Mouse (Mus musculus): Measurements from ENCODE around the gene Letmd1. TPM values are rescaled to one million over a fixed set of nuclear protein-coding genes. Genes with fewer than 3 reads are reported as not detected.
"Not testable (repeated sequence)": the region's sequence is repeated elsewhere in the genome, so short reads cannot be mapped to it uniquely, and the experiment has no call there.

The Letmd1 gene
- polyA plus RNA-seq, 1 experiment: 44.4 TPM

GRCm38 (mm10) chr15:100489263-100489662 lies 20.4 kb downstream of the Letmd1 start:
- WGBS: 88% methylated on average over 15 of the region's 15 CpGs
- peaks cover 5% of the 10 kb centered on the region for H3K4me1 ChIP-seq (ENCODE audit: control insufficient read depth, insufficient read depth, low read length)
- TF ChIP-seq CTCF (IDR thresholded peaks at IDR 0.05; ENCODE audit: insufficient read depth, low read length) (no peak), POLR2A (IDR thresholded peaks at IDR 0.05; ENCODE audit: borderline replicate concordance, extremely low read depth, low read depth, low read length) (no peak)

GRCm38 (mm10) chr15:100491966-100492365 lies 23.1 kb downstream of the Letmd1 start:
- WGBS: 61% methylated on average over 9 of the region's 9 CpGs
- H3K4me3 ChIP-seq (replicated peaks; ENCODE audit: extremely low read depth, low read depth, low read length): no peak overlapping the region
- peaks cover 8% of the 10 kb centered on the region for H3K4me1 ChIP-seq (ENCODE audit: control insufficient read depth, insufficient read depth, low read length)
- no peak for DNase-seq
- TF ChIP-seq POLR2A (IDR thresholded peaks at IDR 0.05; ENCODE audit: borderline replicate concordance, extremely low read depth, low read depth, low read length) (no peak), CTCF (IDR thresholded peaks at IDR 0.05; ENCODE audit: insufficient read depth, low read length) (no peak)

More at GRCm38 (mm10) chr15:100489263-100489662, 20.4 kb downstream of the Letmd1 start:
- no peak for DNase-seq
- no peak overlapping the region for H3K4me3 ChIP-seq (replicated peaks; ENCODE audit: extremely low read depth, low read depth, low read length)

DNA sequence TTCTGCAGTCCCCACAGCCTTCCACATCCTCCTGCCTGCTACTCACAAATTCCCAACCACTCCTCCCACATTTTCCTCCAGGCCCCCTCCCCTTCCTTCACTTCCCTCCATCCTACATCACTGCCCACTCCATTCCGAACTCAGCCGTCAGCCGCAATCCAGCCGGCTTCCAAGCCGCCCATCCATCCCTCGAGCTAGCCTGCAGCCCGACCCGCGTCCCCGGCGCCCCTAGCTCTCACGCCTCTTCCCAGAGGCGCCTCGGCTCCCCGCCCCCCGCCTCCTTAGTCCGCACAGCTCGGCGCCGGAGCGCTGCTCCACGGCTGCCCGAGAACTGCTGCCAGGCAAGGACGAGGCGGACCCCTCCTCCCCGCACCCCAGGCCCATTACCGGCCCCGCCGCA lies 25.8 kb downstream of the Letmd1 start:
- under 1% methylated on average over 27 of the region's 29 CpGs for WGBS
- TF ChIP-seq CTCF (IDR thresholded peaks at IDR 0.05; ENCODE audit: insufficient read depth, low read length) (no peak), POLR2A (IDR thresholded peaks at IDR 0.05; ENCODE audit: borderline replicate concordance, extremely low read depth, low read depth, low read length) (no peak)
- Histone ChIP-seq H3K4me3 (replicated peaks; ENCODE audit: extremely low read depth, low read depth, low read length) (peak overlapping the region; percentile 78), H3K4me1 (ENCODE audit: control insufficient read depth, insufficient read depth, low read length) (peaks cover 8% of the 10 kb centered on the region)
- no peak for DNase-seq

GRCm38 (mm10) chr15:100495102-100495501 lies 26.3 kb downstream of the Letmd1 start, which contains the start of gene Csrnp2:
Gene Csrnp2, minus strand, starts transcription at chr15:100495488.
- WGBS: 2% methylated on average over 40 of the region's 40 CpGs
- peak within 1 kb of the TSS; percentile 88 for H3K4me3 ChIP-seq (replicated peaks; ENCODE audit: extremely low read depth, low read depth, low read length)
- peaks cover 8% of the 10 kb centered on the region for H3K4me1 ChIP-seq (ENCODE audit: control insufficient read depth, insufficient read depth, low read length)
- peak; percentile 89 for DNase-seq
- TF ChIP-seq POLR2A (IDR thresholded peaks at IDR 0.05; ENCODE audit: borderline replicate concordance, extremely low read depth, low read depth, low read length): peak; percentile 94
- no peak for TF ChIP-seq CTCF (IDR thresholded peaks at IDR 0.05; ENCODE audit: insufficient read depth, low read length)

DNA sequence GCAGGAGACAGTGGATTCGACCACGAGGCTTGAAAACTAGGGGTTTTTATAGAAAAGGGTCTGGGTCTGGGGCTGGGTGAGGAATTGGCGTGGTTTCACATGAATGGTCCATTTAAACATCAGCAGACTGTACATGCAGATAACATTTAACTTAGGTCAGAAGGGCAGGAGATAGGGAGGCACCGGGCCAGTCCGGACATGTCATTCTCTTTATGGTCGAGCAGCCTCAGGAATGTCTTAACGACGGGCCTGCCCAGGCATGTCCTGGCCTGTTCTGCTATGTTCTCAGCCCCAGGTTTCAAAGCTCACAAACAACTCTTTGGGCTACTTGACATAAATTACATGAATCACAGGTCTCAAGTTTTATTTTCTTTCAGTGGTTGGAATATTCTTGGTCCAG lies 30.7 kb downstream of the Letmd1 start:
- 79% methylated on average over 8 of the region's 8 CpGs for WGBS
- not testable (repeated sequence) for H3K4me1 ChIP-seq (ENCODE audit: control insufficient read depth, insufficient read depth, low read length); H3K4me3 ChIP-seq (replicated peaks; ENCODE audit: extremely low read depth, low read depth, low read length); DNase-seq

- no peak for DNase-seq
- Histone ChIP-seq H3K4me3 (replicated peaks; ENCODE audit: extremely low read depth, low read depth, low read length) (no peak overlapping the region), H3K4me1 (ENCODE audit: control insufficient read depth, insufficient read depth, low read length) (no peaks in the 10 kb centered on the region)
- no peak for TF ChIP-seq POLR2A (IDR thresholded peaks at IDR 0.05; ENCODE audit: borderline replicate concordance, extremely low read depth, low read depth, low read length)
- TF ChIP-seq CTCF (IDR thresholded peaks at IDR 0.05; ENCODE audit: insufficient read depth, low read length): no peak
- WGBS: 92% methylated on average over 13 of the region's 13 CpGs
Measured at GRCm38 (mm10) chr15:100508454-100509167, 39.8 kb downstream of the Letmd1 start.

GRCm38 (mm10) chr15:100510072-100510471 lies 41.2 kb downstream of the Letmd1 start:
- Histone ChIP-seq H3K4me3 (replicated peaks; ENCODE audit: extremely low read depth, low read depth, low read length) (no peak overlapping the region), H3K4me1 (ENCODE audit: control insufficient read depth, insufficient read depth, low read length) (no peaks in the 10 kb centered on the region)
- 94% methylated on average over 11 of the region's 11 CpGs for WGBS
- TF ChIP-seq POLR2A (IDR thresholded peaks at IDR 0.05; ENCODE audit: borderline replicate concordance, extremely low read depth, low read depth, low read length): no peak
- no peak for TF ChIP-seq CTCF (IDR thresholded peaks at IDR 0.05; ENCODE audit: insufficient read depth, low read length)
- no peak for DNase-seq

GRCm38 (mm10) chr15:100513387-100513786 lies 44.6 kb downstream of the Letmd1 start:
- DNase-seq: no peak
- Histone ChIP-seq H3K4me3 (replicated peaks; ENCODE audit: extremely low read depth, low read depth, low read length) (no peak overlapping the region), H3K4me1 (ENCODE audit: control insufficient read depth, insufficient read depth, low read length) (no peaks in the 10 kb centered on the region)
- no peak for TF ChIP-seq CTCF (IDR thresholded peaks at IDR 0.05; ENCODE audit: insufficient read depth, low read length)
- TF ChIP-seq POLR2A (IDR thresholded peaks at IDR 0.05; ENCODE audit: borderline replicate concordance, extremely low read depth, low read depth, low read length): no peak
- 78% methylated on average over 4 of the region's 4 CpGs for WGBS

GRCm38 (mm10) chr15:100515121-100515520 lies 46.3 kb downstream of the Letmd1 start:
- Histone ChIP-seq H3K4me3 (replicated peaks; ENCODE audit: extremely low read depth, low read depth, low read length) (no peak overlapping the region), H3K4me1 (ENCODE audit: control insufficient read depth, insufficient read depth, low read length) (no peaks in the 10 kb centered on the region)
- WGBS: 85% methylated on average over 2 of the region's 2 CpGs
- TF ChIP-seq POLR2A (IDR thresholded peaks at IDR 0.05; ENCODE audit: borderline replicate concordance, extremely low read depth, low read depth, low read length): no peak
- TF ChIP-seq CTCF (IDR thresholded peaks at IDR 0.05; ENCODE audit: insufficient read depth, low read length): no peak
- no peak for DNase-seq

DNA sequence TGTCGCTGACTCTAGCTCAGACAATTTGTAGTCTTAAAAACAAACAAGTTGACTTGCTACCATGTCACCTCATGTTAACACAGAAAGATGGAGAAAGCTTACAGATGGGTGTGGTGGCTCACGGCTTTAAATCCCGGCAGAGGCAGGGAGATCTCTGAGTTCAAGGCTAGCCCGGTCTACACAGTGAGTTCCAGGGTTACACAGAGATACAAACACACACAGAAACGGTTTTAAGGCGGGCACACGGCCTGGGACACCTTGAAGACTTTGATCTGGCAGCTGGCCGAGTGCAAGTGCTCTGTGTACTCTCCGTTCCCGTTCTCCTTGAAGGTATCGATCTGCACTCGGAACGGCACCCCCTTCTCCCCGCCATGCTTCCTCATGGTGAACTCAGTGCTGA lies 51.5 kb downstream of the Letmd1 start:
- WGBS: 92% methylated on average over 14 of the region's 14 CpGs
- DNase-seq: no peak
- TF ChIP-seq CTCF (IDR thresholded peaks at IDR 0.05; ENCODE audit: insufficient read depth, low read length) (no peak), POLR2A (IDR thresholded peaks at IDR 0.05; ENCODE audit: borderline replicate concordance, extremely low read depth, low read depth, low read length) (no peak)
- Histone ChIP-seq H3K4me3 (replicated peaks; ENCODE audit: extremely low read depth, low read depth, low read length) (no peak overlapping the region), H3K4me1 (ENCODE audit: control insufficient read depth, insufficient read depth, low read length) (no peaks in the 10 kb centered on the region)

Data from lung, adult 2 months (tissue).